Mouse (Mus musculus) intestine, embryonic 14.5 days (tissue): ENCODE measurements around the gene Cptp. TPM values are rescaled to one million over a fixed set of nuclear protein-coding genes. Genes with fewer than 3 reads are reported as not detected.

ENCODE experiments used
- ATAC-seq: fragments of 200-750 bp; cut with Nextera tagmentation; replicated peaks from 2 replicates; pipeline ENCODE4 v1.8.0; 2017; ENCODE audit warnings: low read depth, moderate number of reproducible peaks, moderate TSS enrichment, moderate library complexity; ENCODE audit not compliant: low FRiP score, low TSS enrichment
- DNase-seq: peaks from one replicate; pipeline ENCODE4 v3.0.0-alpha.2; 2018; ENCODE audit warnings: low spot score
- H3K27ac ChIP-seq: fragments of 300-500 bp; sonication (generic); 2 replicates; pipeline ENCODE4 v1.5.1; 2014; ENCODE audit warnings: low read depth, mild to moderate bottlenecking, control low read depth
- H3K27me3 ChIP-seq: fragments of 300-500 bp; sonication (generic); replicated peaks from 2 replicates; pipeline ENCODE4 v1.6.1; 2014; ENCODE audit warnings: low read length, control low read depth; ENCODE audit not compliant: control insufficient read depth, insufficient read depth
- H3K36me3 ChIP-seq: fragments of 300-500 bp; sonication (generic); 2 replicates; pipeline ENCODE4 v1.6.1; 2014; ENCODE audit warnings: low read length, control low read depth; ENCODE audit not compliant: control insufficient read depth, insufficient read depth
- H3K4me1 ChIP-seq: fragments of 300-500 bp; sonication (generic); replicated peaks from 2 replicates; pipeline ENCODE4 v1.6.1; 2014; ENCODE audit warnings: low read length, control low read depth, mixed read lengths; ENCODE audit not compliant: control insufficient read depth, insufficient read depth
- H3K4me2 ChIP-seq: fragments of 300-500 bp; sonication (generic); 2 replicates; pipeline ENCODE4 v1.6.1; 2014; ENCODE audit warnings: low read length
- H3K4me3 ChIP-seq: fragments of 300-500 bp; sonication (generic); 2 replicates; pipeline ENCODE4 v1.5.1; 2014; ENCODE audit warnings: low read depth, low read length, control low read depth, mixed read lengths
- H3K9ac ChIP-seq: fragments of 300-500 bp; sonication (generic); 2 replicates; pipeline ENCODE4 v1.6.1; 2014; ENCODE audit warnings: mild to moderate bottlenecking, low read length
- H3K9me3 ChIP-seq: fragments of 300-500 bp; sonication (generic); 2 replicates; pipeline ENCODE4 v1.6.1; 2016; ENCODE audit warnings: low read length, control low read depth; ENCODE audit not compliant: control insufficient read depth
- WGBS: fragments of 180-500 bp; shearing (Covaris S2); extraction: QIAGEN DNeasy Blood & Tissue Kit; methylation state at CpG from one replicate; pipeline ENCODE4 v1.1.7; 2014; 5-methylcytosine and 5-hydroxymethylcytosine counted together
- polyA plus RNA-seq: library from polyadenylated mRNA; unstranded; fragments of >200 nt; fragmentation: Nextera tagmentation; extraction: Ambion mirVana; gene quantifications from 2 replicates; pipeline ENCODE4 v1.2.1, GENCODE M21; 2014

Cptp gene
- polyA plus RNA-seq, 1 experiment from 2014 or later, result 21.4 TPM

DNA sequence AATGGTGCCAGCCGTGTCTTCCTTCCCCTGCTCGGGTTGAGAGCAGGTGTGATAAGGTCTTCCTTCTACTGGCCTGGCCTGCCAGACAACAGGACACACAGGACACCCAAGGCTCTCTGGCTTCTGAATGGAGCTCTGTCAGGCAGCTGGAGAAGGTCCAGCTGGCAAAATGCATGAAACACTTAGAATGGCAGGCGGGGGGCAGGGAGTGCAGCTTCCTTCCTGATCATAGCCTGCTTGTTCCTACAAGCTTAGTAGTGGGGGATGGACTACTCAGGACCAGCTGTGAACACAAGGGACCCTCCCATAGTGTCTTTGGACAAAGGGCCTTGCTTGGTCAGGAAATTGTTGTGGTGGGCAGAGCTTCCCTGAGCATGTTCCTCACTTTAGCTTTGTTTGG, 32.0 kb upstream of the Cptp start:
- Histone ChIP-seq H3K36me3 (peaks cover 73% of the 10 kb centered on the region), H3K4me2 (no peak overlapping the region), H3K9ac (no peak overlapping the region), H3K27ac (no peak overlapping the region), H3K27me3 (no peaks in the 10 kb centered on the region), H3K9me3 (no peaks in the 10 kb centered on the region), H3K4me1 (no peaks in the 10 kb centered on the region), H3K4me3 (no peak overlapping the region)
- ATAC-seq, result no peak
- 64% methylated on average over 3 of the region's 3 CpGs for WGBS
- no peak for DNase-seq

DNA sequence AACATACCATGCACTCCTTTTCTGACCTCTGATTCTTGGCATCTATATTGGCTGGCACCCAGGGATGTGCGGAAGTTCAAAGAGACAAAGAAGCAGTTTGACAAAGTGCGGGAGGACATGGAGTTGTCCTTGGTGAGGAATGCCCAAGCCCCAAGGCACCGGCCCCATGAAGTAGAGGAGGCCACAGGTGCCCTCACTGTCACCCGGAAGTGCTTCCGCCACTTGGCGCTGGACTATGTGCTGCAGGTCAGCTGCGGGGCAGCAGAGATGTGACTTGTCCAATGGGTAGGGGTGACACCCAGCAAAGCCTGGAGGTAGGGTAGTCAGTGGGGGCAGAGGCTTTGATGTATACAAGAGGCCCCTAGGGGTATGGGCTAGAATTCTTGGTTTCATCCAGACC, 30.1 kb upstream of the Cptp start:
- Histone ChIP-seq H3K27ac (no peak overlapping the region), H3K9ac (no peak overlapping the region), H3K36me3 (peaks cover 60% of the 10 kb centered on the region), H3K4me2 (no peak overlapping the region), H3K4me1 (peaks cover 9% of the 10 kb centered on the region), H3K9me3 (no peaks in the 10 kb centered on the region), H3K27me3 (no peaks in the 10 kb centered on the region), H3K4me3 (no peak overlapping the region)
- ATAC-seq (no peak), DNase-seq (no peak)
- WGBS, result 87% methylated on average over 7 of the region's 7 CpGs

DNA sequence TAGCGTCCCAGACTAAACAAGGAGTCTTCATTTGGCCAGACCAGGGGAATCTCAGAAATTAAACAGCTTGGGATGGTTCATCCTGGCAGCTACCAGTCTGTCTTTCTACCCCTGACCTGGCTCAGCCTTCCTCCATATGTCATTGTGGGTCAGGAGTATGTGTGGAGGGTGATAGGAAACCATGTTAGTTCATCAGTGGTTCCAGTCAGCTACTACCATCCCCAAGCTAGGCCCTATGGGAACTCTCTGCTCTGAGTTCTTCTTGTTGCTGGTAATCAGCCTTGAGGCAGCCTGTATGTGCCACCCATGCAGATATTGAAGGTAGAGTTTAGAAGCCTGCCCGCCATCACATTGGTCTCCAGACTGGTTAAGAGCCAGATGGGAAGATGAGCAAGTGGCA, 29.1 kb upstream of the Cptp start:
- Histone ChIP-seq H3K9ac (no peak overlapping the region), H3K9me3 (no peaks in the 10 kb centered on the region), H3K27ac (no peak overlapping the region), H3K36me3 (peaks cover 51% of the 10 kb centered on the region), H3K4me3 (no peak overlapping the region), H3K4me2 (no peak overlapping the region), H3K27me3 (no peaks in the 10 kb centered on the region), H3K4me1 (peaks cover 19% of the 10 kb centered on the region)
- no peak for ATAC-seq
- no peak for DNase-seq
- WGBS, result 98% methylated on average over 2 of the region's 2 CpGs

DNA sequence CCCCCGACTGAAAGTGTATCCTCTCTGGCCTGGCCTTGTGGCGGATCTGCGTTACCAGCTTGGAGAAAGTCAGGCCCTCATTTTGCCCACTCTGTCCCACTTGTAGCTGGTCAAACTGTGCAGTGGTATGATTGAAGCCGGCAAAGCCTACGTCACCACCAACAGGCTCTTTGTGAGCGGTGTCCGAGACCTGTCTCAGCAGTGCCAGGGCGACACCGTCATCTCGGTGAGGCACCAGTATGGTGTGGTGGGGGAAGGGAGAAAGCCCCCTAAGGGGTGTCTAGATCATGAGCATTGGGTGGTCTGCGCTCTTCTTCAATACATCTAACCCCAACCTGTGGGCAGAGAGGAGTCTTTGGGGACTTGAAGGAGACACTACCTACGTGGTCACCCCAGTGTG, 27.2 kb upstream of the Cptp start:
- H3K27me3 ChIP-seq, result no peaks in the 10 kb centered on the region
- 98% methylated on average over 12 of the region's 12 CpGs for WGBS
- H3K4me3 ChIP-seq, result no peak overlapping the region
- no peaks in the 10 kb centered on the region for H3K9me3 ChIP-seq
- H3K4me1 ChIP-seq, result peaks cover 26% of the 10 kb centered on the region
- DNase-seq (no peak), ATAC-seq (no peak)
- no peak overlapping the region for H3K27ac ChIP-seq
- H3K9ac ChIP-seq, result no peak overlapping the region
- H3K36me3 ChIP-seq, result peaks cover 33% of the 10 kb centered on the region
- no peak overlapping the region for H3K4me2 ChIP-seq

DNA sequence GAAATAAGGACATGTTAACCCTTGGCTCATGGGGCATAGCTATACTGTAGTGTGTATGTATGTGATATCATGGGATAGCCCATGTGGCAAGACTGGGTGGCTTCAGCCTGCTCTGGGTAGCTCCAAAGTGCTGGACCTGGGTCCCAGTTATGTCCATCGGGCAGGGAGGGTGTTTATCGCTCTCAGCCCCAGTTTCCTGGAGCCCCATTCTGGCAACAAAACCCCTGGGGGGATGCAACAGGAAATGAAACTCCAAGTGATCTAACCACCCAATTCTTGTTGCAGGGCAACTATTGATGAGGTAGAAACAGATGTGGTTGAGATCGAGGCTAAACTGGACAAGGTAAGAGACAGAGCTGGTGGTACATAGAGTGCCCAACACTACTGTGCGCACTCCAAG, 26.6 kb upstream of the Cptp start:
- Histone ChIP-seq H3K9me3 (no peaks in the 10 kb centered on the region), H3K4me1 (peaks cover 26% of the 10 kb centered on the region), H3K27ac (no peak overlapping the region), H3K9ac (no peak overlapping the region), H3K36me3 (peaks cover 26% of the 10 kb centered on the region), H3K27me3 (no peaks in the 10 kb centered on the region), H3K4me2 (no peak overlapping the region), H3K4me3 (no peak overlapping the region)
- ATAC-seq (no peak), DNase-seq (no peak)
- 97% methylated on average over 4 of the region's 4 CpGs for WGBS

DNA sequence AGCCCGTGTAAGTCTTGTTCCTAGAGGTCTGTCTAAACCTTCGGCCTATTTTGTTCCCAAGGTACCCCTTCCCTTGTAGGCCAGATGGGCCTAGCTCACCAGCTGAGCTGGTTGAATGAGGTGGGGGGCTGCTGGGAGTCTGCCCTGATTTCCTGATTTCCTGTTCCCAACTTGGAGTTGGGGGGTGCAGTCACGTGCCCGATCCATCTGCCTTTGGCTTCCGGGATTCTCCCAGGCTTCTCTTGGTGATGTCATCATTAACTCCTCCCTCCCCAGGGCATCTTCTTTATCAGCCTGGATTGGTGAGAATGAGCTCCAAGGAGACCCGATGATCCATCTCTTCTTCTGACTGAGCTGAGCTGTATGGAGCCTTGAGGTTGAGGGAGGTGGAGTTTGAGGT, 26.0 kb upstream of the Cptp start:
- peak overlapping the region; percentile 31 for H3K4me2 ChIP-seq
- no peaks in the 10 kb centered on the region for H3K27me3 ChIP-seq
- H3K9ac ChIP-seq, result no peak overlapping the region
- 32% methylated on average over 6 of the region's 6 CpGs for WGBS
- no peak overlapping the region for H3K27ac ChIP-seq
- H3K36me3 ChIP-seq, result peaks cover 22% of the 10 kb centered on the region
- DNase-seq (peak; percentile 64), ATAC-seq (no peak)
- H3K4me1 ChIP-seq, result peaks cover 31% of the 10 kb centered on the region
- H3K9me3 ChIP-seq, result no peaks in the 10 kb centered on the region
- no peak overlapping the region for H3K4me3 ChIP-seq

DNA sequence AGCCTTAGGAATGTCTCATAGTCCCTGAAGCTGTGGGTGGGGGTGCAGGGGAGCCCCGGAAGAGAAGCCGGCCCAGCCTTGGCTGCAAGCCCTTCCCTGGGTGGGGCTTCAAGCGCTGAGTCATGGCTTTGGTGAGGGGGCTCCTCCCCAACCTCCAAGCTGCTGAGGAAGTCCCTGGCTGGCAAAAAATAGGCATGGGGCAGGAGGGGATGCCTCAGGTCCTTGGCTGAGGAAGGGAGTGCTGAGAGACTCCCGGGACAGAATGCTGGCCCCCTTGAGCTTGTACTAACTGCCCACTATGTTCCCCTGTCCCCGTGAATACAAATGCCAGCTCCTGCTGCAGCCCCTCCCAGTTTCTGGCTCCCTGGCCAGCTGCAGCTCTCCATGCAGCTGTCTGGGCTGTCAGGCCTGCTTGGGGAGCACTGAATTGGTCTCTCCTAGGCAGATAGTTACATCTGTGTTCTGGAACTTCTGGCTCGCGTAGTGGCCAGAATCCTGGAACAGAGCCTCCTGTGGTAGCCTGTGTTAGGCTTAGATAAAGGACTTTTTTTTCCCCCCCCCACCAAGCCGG, 25.2 kb upstream of the Cptp start:
- H3K27ac ChIP-seq, result 0 out of 2 replicates have a peak overlapping the region, but pooled peaks have one; percentile 27
- no peaks in the 10 kb centered on the region for H3K9me3 ChIP-seq
- peaks cover 33% of the 10 kb centered on the region for H3K4me1 ChIP-seq
- 23% methylated on average over 8 of the region's 8 CpGs for WGBS
- H3K9ac ChIP-seq, result peak overlapping the region; percentile 11; the same call in 1 of the 2 replicates
- ATAC-seq (no peak), DNase-seq (no peak)
- no peak overlapping the region for H3K4me3 ChIP-seq
- peak overlapping the region; percentile 31 for H3K4me2 ChIP-seq
- H3K27me3 ChIP-seq, result no peaks in the 10 kb centered on the region
- peaks cover 20% of the 10 kb centered on the region for H3K36me3 ChIP-seq

DNA sequence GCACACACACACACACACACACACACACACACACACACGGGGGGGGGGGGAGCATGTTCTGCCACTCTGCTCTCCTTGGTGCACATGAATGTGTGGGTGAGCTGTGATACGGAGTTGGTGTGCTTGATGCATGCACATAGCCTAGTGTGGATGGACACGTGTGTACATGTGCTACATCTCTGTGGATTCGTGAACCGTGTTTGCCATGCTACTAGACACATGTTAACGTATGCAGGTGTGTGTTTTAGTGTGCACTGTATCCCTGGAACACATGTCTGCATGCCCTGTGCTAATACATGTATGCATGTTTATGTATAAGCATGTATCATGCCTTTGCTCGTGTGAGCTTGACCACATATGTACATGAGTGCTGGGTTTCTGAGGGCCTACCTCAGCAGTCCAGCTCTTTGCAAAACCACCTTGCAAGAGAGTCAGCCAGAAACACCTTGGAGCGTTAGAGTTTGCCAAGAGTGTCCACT, 24.0 kb upstream of the Cptp start:
- H3K4me1 ChIP-seq, result peaks cover 33% of the 10 kb centered on the region
- DNase-seq, result no peak
- peak overlapping the region; percentile 94 for H3K4me2 ChIP-seq
- no peaks in the 10 kb centered on the region for H3K9me3 ChIP-seq
- H3K4me3 ChIP-seq, result peak overlapping the region; percentile 89
- H3K9ac ChIP-seq, result no peak overlapping the region
- WGBS, result 68% methylated on average over 8 of the region's 8 CpGs
- no peak overlapping the region for H3K27ac ChIP-seq
- no peak for ATAC-seq
- H3K36me3 ChIP-seq, result peaks cover 28% of the 10 kb centered on the region
- H3K27me3 ChIP-seq, result no peaks in the 10 kb centered on the region
